Mouse (Mus musculus) retina, adult 2 months (tissue): ENCODE results near the gene Pde6g.

ENCODE experiments used
- DNase-seq: peaks from one replicate; pipeline ENCODE4 v3.0.0-alpha.2; 2012; ENCODE audit warnings: low read depth, low spot score

Pde6g gene

DNA sequence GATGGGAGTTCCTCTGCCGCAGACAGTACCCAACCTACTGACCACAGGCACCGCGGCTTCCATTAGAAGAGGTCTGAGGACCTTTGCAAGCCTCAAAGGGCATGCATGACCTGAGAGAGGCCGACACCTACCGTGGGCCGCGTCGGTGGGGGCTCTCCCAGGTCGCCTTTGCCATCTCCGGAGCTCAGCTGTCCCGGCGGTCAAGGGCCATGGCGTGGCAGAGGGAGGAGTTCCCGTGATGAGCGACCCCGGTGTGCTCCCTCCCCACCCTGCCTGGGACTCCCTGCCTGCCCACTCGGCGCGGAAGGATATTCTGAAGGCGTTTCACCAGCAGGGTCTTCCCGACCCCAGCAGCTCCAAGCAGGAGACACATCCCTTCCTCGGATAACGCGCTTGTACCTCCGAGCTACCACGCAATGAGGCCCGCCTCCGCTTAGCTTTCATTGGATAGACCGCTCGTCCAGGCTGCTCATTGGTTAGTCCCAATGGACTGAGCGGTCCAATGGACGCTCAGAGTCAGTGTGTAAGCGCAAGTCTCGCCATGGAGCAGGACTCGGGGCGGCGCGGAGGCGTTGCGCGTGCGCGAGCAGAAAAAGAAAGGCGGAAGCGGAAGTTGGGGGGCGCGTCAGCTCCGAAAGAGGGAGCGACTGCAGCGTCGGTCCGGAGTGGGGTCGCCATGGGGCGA, 13.9 kb upstream of the Pde6g start, which contains the start of gene Arl16:
Gene Arl16, minus strand, starts transcription at position 557 of the 685 bp plus-strand sequence.
- peak; percentile 92 for DNase-seq

DNA sequence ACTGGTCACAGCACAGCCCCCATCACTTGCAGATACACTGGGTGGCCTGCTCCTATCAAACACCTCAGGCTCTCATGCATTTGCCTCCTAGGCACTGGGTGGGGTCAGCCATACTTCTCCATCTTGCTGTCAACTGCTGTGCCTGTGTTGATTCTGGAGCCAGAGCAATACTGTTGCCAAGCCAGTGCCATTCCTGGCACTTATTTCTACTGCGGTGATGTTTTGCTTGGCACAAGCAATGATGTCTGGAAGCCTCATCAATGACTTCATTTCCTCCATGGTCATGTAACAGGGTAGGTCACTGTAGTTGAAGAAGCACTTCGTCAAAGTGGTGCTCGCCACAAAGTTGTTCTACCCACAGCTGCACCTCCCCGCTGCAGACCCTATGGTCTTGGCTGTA, 12.2 kb upstream of the Pde6g start:
- DNase-seq = no peak

DNA sequence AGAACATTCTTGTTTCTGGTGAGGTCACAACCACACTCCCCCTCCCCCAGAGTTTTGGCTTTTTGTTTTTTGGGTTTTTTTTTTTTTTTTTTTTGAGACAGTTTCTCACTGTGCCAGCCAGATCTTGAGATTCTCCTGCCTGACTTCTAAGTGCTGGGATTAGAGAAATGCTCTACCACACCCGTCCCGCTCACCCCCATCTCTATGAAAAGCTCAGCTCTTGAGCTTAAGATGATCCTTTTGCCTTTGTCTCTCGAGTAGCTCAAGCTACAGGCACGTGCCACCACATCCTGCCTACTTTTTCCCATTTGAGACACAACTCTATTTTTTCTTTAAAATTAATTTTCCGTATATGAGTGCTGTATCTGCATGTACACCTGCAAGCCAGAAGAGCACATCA, 11.1 kb upstream of the Pde6g start:
- no peak for DNase-seq

DNA sequence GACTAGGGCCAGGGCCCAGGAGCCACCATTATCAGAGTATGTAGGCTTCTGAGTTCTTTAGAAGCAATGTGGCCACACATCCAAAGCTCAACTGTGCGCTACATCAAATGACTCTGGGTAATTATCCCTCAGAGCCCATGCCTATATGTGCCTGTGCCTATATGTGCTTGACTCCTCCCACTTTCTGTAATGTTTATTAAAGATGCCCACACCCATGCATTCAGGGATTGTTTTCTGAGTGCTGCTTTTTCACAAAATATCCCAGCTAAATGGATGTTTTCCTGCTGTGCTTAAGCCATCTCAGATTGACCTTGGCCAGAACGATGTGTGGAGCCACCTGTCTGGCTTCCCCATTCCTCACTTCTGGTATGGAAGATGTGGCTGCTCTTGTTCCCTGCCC, 10.2 kb upstream of the Pde6g start:
- no peak for DNase-seq

DNA sequence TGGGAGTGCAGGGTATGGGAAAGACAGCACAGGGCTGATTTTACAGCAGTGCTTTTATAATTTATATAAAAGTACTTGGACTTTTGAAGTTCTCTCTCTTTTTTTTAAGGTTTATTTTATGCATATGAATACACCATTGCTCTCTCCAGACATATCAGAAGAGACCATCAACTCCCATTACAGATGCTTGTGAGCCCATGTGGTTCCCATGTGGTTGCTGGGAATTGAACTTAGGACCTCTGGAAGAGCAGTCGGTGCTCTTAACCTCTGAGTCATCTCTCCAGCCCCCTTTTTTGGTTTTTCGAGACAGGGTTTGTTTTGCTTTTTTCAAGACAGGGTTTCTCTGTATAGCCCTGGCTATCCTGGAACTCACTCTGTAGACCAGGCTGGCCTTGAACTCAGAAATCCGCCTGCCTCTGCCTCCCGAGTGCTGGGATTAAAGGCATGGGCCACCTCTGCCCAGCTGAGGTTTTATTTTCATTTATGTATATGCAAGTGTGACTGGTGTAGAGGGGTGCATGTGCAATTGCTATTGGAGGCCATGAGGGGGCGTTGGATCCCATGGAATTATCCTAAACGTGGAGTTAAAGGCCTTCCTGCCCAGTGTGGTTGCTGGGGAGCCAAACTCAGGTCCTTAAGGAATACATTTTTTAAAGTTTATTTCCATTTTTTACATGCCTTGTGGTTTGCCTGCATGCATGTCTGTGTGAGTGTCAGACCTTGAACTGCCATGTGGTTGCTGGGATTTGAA, 5.7 kb upstream of the Pde6g start:
- DNase-seq = no peak

DNA sequence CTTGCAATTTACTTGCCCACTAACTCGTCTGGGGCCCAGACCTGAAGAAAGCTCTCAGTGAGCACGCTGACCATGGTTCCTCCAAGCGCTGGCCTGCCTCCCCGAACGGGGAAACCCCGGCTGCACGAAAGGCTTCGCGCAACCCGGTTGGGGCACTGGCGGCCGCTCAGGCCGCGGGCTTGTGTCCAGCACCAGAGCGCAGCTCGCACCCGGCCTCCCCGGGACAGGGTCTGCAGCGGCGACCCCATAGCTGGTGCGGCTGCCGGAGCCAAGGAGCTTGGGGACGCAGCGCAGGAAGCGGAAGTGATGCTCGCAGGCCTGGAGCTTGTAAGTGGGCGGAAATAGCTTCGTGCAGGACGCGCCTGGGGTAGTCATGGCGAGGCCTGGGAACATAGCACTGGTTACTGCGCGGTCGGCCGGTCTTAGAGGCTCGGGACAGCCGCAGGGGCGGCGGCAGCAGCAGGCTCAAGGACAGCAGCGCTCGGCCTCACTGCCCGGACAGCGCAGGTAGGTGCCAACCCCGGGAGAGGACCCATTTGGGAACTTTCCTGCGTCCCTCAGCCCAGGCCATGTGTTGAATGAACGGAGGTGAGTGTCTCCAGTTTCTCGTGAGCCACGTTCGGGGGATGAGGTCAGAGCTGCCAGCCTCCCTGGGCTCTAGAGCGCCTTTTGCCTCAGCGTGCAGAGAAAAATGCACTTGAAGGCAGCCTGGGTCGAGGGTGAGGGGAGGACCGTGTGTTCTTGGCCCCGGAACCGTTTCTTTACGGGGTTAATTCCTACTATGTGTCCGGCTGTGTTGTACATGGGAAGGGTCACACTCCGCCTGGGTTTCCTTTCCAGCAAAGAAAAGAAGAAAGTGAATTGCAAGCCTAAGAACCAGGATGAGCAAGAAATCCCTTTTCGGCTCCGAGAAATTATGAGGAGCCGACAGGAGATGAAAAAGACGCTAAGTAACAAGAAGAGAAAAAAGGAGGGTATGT, 4.8 kb upstream of the Pde6g start, which contains the start of the genes Oxld1 and Ccdc137:
Gene Oxld1, minus strand, starts transcription at position 297 of the 980 bp plus-strand sequence.
Gene Ccdc137, plus strand, starts transcription at position 344 of the 980 bp plus-strand sequence.
- no peak for DNase-seq

DNA sequence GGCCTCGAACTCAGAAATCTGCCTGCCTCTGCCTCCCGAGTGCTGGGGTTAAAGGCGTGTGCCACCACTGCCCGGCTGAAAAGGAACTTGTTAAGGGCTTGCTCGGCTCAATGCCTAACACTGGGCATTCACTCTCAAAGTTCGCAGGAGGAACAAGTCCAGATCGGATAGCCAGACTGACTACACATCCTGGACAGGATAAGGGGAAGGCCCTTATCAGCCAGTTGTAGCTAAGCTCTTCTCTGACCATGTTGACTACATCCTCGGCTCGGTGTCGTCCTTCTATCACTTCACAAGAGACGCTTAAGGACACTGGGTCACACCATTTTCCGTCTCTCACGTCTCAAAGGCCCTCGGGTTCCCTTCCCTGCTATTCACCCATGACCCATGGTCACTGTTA, 4.1 kb upstream of the Pde6g start:
- DNase-seq = no peak

DNA sequence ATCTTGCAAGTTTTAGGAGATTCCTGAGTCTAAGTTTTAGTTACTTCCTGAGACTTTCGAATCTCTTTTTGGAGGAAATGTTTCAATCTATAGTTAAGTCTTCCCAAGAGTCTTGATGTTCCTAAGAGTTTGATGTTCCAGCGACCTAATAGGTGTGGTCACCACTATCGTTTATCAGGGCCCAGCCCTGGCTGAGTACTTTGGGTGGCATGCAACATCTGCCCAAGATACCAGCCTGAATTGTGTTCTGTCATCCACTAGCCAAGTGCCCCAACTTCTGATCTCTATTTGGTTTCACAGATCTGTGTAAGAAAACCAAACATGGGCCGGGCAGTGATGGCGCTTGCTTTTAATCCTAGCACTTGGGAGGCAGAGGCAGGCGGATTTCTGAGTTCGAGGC, 2.1 kb upstream of the Pde6g start:
- DNase-seq = no peak

DNA sequence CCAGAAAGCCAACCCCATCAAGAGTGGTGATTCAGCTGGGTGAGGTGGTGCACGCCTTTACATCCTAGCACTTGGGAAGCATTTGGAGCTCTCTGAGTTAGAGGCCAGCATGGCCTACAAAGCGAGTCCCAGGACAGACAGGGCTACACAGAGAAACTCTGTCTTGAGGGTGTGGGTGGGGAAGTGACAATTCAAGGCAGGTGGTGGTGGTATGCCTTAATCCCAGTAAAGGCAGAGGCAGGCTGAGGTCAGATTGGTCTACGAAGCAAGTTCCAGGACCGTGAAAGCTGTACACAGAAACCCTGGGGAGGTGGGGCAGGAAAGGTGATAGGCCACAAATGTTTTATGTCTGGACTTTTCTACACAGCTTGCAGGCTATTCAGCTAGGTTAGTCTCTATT, 1.7 kb upstream of the Pde6g start:
- DNase-seq = no peak

DNA sequence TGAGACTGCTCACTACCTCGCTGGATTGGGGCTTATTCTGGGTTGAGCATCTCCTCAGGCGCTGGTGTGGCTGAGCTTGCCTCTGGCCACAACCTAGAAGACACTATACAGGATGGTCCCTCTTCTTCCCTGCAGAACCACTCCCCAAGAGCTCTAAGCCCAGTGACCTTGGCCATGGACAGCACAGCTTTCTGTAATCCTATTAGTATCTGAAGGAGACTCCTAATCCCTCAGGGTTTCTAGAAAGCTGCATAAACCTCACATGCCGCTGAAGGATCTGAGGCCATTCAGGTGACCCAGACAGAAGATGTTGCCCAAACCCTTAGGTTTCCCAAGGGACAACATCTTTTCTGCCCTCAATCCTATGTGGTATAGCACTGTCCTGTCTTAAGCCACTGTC, 1.1 kb downstream of the Pde6g start:
- DNase-seq = peak; percentile 89

DNA sequence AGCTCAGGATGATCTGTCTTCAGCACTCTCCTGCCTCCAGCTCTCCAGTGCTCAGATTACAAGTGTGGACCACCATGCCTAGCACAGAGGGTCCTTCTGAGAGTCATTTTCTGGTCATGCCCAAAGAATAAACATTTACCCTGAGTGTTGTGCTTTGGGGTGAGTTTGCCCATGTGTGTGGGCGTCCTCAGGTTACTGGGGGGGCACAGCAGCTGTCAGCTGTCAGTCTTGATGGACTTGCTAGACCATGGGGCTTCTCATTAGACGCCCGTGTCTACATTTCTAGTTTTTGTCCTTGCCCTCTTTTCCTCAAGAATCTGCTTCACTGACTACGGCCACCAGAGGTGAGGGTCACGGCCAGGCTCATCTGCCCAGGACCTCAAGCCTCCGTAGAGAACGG, 6.1 kb downstream of the Pde6g start:
- DNase-seq = no peak

DNA sequence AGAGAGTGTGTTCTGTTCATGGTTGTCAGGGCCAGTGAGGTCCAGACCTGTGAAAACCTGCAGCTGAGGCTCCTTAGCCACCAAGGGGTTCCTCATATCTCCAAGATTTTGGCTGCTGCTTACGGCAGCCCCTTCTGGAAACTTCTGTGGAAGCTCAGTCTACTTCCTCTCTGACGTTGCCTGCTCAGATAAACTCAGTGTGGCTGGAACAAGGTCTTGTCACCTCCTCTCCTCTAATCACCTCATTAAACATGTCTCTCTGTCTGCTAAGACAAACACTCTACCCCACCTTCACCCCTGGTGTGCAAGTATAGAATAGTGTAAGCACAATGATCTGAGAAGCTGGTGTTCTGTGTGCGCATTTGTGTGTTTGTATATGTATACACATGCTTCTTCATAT, 7.8 kb downstream of the Pde6g start:
- DNase-seq = no peak

DNA sequence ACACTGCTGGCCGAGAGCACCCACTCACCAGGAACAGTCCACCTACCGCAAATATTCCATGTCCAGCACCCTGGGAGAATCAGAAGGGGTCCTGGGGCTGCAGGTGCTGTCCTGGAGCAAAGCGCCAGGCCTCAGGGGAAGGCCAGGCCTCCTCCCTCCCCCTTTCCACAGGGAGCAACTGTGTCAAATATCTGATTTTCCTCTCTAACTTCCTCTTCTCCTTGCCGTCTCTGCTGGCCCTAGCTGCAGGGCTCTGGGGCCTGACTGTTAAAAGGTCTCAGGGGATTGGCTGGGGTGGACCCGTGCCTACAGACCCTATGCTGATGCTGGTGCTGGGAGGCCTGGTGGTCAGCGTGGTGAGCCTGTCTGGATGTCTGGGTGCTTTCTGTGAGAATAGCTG, 9.2 kb downstream of the Pde6g start:
- no peak for DNase-seq

DNA sequence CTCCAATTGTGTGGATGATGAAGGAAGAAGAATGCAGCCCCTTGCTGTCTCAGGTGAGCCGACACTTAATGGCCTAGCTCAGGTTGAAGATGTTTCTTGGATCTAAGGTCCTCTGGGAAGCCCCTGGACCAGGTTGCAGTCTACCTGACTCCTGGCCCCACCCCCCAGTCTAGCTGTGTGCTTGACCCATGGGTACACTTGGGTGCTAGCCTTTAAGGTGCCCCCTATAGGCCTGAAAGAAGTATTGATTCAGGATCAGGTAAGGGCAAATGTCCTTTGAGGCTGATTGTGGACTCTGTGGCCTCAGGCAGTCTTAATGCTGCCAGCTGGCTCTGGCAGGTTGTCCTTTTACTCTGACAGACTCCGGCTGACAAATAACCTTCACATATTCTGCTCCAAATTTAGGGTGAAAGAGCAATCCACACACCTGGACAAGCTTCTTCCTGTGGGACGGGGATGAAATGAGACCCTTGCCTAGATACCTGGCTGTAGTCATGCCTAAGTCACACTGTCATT, 10.5 kb downstream of the Pde6g start:
- no peak for DNase-seq

DNA sequence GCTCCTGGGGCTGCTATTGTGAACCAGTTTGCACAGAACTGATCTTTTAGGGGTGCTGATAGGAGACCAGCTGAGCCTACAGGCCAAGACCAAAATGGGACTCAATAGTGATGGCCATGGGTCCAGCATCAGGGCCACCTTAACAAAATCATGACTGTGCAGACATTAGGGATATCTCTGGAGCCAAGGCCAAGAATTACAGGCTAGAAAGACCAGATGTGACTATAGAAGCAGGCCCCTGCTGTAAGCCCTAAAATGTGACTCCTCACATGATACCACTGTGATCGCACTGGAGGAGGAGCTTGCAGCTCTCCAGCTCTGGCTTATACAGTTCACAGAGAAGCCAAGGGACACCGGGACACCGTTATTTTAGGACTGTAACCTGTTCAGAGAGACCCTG, 11.0 kb downstream of the Pde6g start, which contains the start of gene Tspan10:
Gene Tspan10, plus strand, starts transcription at position 301 of the 400 bp plus-strand sequence.
- no peak for DNase-seq

DNA sequence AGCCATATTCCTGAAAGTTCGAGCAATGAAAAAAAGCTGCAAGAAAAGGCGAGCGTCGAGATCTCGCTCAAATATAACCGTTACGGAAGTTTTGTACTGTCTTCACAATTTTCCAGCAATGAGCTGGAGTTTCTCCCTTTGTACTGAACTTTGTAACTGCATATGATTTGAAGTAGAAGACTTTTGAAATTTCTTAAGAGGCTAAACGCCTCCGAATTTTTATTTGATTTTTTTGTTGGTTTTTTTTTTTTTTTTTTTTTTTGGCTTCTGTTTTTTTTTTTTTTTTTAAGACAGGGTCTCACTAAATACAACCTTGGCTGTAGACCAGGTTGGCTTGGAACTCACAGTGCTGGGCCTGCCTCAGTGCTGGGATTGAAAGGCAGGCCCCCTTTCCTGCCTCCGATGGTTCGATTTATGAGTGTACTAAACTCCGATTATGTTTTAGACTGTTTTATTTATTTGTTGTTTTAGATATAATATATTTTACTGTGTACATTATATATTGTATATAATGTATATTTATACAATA, 15.4 kb downstream of the Pde6g start:
- DNase-seq = no peak

DNA sequence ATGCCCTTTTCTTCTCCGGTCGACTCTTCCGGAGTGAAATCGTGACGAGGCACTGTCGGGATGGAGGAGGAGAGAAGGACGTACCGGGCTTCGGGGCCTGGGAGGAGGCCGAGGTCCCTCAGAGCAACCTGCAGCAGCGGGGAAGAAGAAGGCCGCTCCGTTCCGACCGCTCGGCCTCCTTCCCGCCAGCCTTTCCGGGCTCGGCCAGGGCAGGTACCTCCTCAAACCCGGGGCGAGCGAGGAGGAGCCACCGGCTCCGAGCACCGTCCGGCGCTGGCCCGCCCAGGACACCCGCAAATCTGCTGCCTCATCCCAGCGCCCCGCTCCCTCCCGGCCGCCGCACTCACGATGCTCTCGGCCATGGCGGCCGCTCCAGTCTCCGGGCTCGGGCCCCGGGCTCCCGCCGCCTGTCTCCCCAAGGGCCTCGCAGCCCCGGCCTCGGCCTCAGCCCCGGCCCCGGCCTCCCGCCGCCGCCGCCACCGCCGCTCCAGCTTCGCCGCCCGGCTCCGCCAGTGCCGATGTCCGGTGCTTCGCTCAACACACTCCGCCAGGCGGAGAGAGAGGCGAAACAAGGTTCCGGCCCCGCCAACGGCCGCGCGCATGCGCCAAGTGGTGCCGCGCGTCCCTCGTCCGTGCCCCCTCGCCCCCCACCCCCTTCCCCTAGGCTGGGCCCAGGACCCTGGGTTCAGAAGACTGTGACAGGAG, 16.0 kb downstream of the Pde6g start, which contains the start of gene Nploc4:
Gene Nploc4, minus strand, starts transcription at position 557 of the 705 bp plus-strand sequence.
- no peak for DNase-seq

DNA sequence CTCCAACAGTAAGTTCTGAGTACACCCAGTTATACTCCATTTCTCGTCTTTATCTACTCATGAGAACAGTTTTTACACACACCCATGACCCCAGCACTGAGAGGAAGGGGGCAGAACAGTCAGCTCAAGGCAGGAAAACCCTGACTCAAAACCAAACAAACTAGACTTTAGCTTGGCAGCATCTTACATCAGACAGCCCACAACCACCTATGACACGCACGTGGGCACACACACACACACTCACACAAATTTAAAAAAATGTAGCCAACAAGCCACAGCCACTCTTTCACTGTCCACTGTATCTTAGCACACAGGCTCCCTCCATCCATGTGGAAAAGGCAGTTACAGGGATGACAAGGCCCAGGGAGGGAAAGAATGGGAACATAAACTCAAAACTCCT, 26.6 kb downstream of the Pde6g start:
- no peak for DNase-seq

DNA sequence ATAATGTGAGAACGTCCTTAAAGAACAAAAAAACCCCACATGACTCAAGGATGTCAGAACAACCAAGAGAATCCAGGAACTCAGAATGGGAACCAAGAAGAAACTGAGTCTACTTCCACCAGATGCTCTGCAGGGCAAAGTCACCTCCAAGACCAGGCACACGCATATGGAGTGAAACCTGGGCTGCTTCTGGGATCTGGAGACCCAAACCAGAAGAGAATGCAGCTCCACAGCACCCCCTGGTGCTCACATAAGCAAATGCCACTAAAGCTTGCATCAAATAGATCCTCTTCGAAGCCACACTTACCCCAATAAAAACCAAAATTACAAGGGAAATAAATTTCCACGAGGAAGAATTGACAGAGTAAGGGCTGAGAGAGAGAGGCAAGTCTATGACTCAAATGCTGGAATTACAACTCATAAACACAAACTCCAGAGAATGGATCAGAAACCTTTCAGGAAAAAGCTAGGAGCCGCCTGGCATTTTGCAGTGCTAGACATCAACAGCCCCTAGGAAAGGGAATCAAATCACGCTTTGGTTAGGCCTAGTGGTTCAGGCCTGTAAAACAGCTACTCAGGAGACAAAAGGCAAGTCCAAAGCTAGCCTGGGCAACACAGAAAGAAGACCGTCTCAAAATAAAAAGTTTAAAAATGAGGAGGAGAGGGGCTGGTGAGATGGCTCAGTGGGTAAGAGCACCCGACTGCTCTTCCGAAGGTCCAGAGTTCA, 29.6 kb downstream of the Pde6g start:
- no peak for DNase-seq
